Mouse (Mus musculus): Measurements from ENCODE around the gene Usp47. TPM values are rescaled to one million over a fixed set of nuclear protein-coding genes. Genes with fewer than 3 reads are reported as not detected.

Gene Usp47
- polyA plus RNA-seq (2014; fragmentation: Nextera tagmentation; extraction: Ambion mirVana) = 57.9 and 106 TPM in 2 replicates

DNA sequence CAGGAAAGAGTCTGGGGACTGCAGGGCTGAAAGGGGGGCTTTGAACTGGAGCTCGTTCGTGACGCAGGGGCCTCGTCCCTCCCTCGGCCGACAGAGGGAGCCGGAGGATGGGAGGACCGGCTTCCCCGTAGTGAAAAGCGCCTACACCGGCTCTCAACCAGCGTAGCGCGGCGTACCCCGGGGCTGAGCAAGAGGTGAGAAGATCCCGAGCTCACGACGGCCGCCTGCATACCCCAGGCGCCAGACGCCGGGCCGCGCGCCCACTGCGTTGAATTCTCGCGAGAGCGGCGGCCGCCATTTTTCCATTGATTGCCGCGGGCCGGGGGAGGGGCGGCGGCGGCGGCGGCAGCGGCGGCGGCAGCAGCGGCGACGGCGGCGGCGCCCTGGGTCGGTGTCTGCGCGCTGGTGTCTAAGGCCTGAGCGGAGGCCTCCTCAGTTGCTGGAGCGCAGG is at the start of gene Usp47:
TSS of gene Usp47 (plus strand) at position 355 of the 451 bp plus-strand sequence.
- H3K4me3 ChIP-seq (replicated peaks; ENCODE audit: low read depth, low read length) = peak within 1 kb of the TSS; percentile 88
- H3K9me3 ChIP-seq (ENCODE audit: control insufficient read depth, low read length) = no peaks in the 10 kb centered on the region
- ATAC-seq (ENCODE audit: low FRiP score, low TSS enrichment) = peak; percentile 94
- WGBS = under 1% methylated on average over 53 of the region's 54 CpGs
- H3K27me3 ChIP-seq (ENCODE audit: control insufficient read depth, insufficient read depth, low read length) = no peaks in the 10 kb centered on the region
- H3K36me3 ChIP-seq (ENCODE audit: control insufficient read depth, insufficient read depth, low read length) = no peaks in the 10 kb centered on the region
- DNase-seq = peak; percentile 94
- peak within 1 kb of the TSS; percentile 84 for H3K4me2 ChIP-seq (ENCODE audit: low read length)
- peak within 1 kb of the TSS; percentile 98 for H3K27ac ChIP-seq (replicated peaks; ENCODE audit: low read depth, low read length)
- peaks cover 29% of the 10 kb centered on the region for H3K4me1 ChIP-seq (ENCODE audit: control insufficient read depth, insufficient read depth, low read length)
- peak within 1 kb of the TSS; percentile 98 for H3K9ac ChIP-seq (replicated peaks; ENCODE audit: low read length)

DNA sequence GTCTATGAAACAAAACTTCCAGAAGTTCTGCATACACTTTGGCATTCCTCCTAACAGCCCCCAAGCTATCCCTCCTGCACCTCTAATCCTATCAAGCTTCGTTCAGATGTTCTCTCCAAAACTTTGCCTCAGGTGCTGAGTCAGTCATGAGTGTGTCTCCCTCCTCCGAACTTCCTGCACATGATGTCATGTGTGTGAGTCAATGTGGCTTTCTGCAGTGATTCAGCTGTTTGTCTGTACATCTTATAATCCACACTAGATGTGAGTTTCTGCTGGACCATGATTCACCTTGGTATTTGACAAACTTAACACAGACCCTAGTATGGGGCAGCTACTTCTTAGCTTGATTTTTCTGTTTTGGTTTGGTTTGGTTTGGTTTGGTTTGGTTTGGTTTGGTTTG is 46.9 kb upstream of the Usp47 start:
- 83% methylated on average over 2 of the region's 2 CpGs for WGBS
- Histone ChIP-seq H3K4me1 (ENCODE audit: control insufficient read depth, insufficient read depth, low read length) (no peaks in the 10 kb centered on the region), H3K4me3 (replicated peaks; ENCODE audit: low read depth, low read length) (no peak overlapping the region), H3K9me3 (ENCODE audit: control insufficient read depth, low read length) (no peaks in the 10 kb centered on the region), H3K4me2 (ENCODE audit: low read length) (no peak overlapping the region), H3K27me3 (ENCODE audit: control insufficient read depth, insufficient read depth, low read length) (no peaks in the 10 kb centered on the region), H3K27ac (replicated peaks; ENCODE audit: low read depth, low read length) (no peak overlapping the region), H3K9ac (replicated peaks; ENCODE audit: low read length) (no peak overlapping the region), H3K36me3 (ENCODE audit: control insufficient read depth, insufficient read depth, low read length) (no peaks in the 10 kb centered on the region)
- ATAC-seq (ENCODE audit: low FRiP score, low TSS enrichment) (no peak), DNase-seq (no peak)

DNA sequence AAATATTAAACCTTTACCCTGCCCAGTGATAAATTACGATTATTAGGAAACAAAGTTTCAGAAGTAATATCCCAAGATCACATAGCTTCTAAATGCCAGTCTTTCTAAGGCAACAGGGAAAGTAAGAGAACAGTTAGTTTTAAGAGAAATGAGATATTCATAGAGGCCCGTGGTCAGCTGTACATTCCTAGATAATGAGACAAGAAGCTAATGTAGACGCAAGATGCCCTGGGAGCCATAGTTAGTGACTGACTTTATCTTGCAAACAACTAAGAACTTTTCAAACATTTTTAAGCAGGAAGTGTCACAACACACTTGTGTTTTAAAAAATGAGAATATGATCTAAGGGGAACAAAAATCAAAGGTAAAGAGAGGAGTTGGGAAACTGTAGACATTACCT is 45.4 kb upstream of the Usp47 start:
- ATAC-seq (ENCODE audit: low FRiP score, low TSS enrichment) (no peak), DNase-seq (no peak)
- Histone ChIP-seq H3K27ac (replicated peaks; ENCODE audit: low read depth, low read length) (no peak overlapping the region), H3K4me3 (replicated peaks; ENCODE audit: low read depth, low read length) (no peak overlapping the region), H3K27me3 (ENCODE audit: control insufficient read depth, insufficient read depth, low read length) (no peaks in the 10 kb centered on the region), H3K4me1 (ENCODE audit: control insufficient read depth, insufficient read depth, low read length) (no peaks in the 10 kb centered on the region), H3K4me2 (ENCODE audit: low read length) (no peak overlapping the region), H3K9me3 (ENCODE audit: control insufficient read depth, low read length) (no peaks in the 10 kb centered on the region), H3K9ac (replicated peaks; ENCODE audit: low read length) (no peak overlapping the region), H3K36me3 (ENCODE audit: control insufficient read depth, insufficient read depth, low read length) (no peaks in the 10 kb centered on the region)
- 93% methylated on average over 3 of the region's 3 CpGs for WGBS

DNA sequence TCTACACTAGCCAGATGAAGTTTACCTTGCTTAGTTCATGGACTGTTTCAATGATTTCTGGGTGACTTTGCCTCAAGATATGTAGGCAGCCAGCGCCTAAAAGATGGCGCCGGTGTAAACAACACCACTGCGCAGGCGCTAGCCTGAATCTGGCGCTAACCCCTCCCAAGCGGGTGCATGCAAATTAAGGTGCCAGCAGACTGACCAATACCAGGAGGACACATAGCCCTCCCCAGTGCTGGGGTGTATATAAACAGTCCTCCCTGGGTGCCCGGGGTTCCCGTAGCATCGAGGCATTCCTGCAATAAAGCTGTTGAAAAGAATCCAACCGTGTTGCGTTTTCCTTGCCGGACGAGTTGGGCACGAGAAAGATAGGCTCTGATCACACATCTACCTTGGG is 41.0 kb upstream of the Usp47 start:
- H3K9me3 ChIP-seq (ENCODE audit: control insufficient read depth, low read length) = no peaks in the 10 kb centered on the region
- H3K9ac ChIP-seq (replicated peaks; ENCODE audit: low read length) = no peak overlapping the region
- ATAC-seq (ENCODE audit: low FRiP score, low TSS enrichment) (no peak), DNase-seq (no peak)
- no peaks in the 10 kb centered on the region for H3K27me3 ChIP-seq (ENCODE audit: control insufficient read depth, insufficient read depth, low read length)
- no peak overlapping the region for H3K4me2 ChIP-seq (ENCODE audit: low read length)
- H3K36me3 ChIP-seq (ENCODE audit: control insufficient read depth, insufficient read depth, low read length) = no peaks in the 10 kb centered on the region
- H3K4me3 ChIP-seq (replicated peaks; ENCODE audit: low read depth, low read length) = no peak overlapping the region
- WGBS = 95% methylated on average over 15 of the region's 15 CpGs
- no peak overlapping the region for H3K27ac ChIP-seq (replicated peaks; ENCODE audit: low read depth, low read length)
- no peaks in the 10 kb centered on the region for H3K4me1 ChIP-seq (ENCODE audit: control insufficient read depth, insufficient read depth, low read length)

DNA sequence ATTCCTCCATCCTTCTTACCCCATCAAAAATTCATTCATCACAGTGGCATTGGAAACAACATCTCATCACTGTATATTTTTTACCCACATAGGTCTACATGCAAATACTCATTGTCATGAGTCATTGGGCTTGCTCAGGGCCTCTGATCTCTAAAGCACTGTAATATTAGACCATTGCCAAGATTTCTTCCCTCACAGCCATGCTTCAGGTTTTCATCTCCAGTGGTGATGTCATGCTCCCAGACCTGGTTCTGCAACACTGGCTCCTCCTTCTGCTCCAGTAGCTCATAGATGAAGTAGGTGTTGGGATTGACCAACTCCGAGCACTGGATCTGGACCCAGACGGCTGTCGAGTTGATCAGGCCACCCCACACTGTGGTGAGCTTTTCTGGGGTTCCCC is 38.8 kb upstream of the Usp47 start:
- no peaks in the 10 kb centered on the region for H3K9me3 ChIP-seq (ENCODE audit: control insufficient read depth, low read length)
- no peak for ATAC-seq (ENCODE audit: low FRiP score, low TSS enrichment)
- WGBS = 97% methylated on average over 3 of the region's 3 CpGs

DNA sequence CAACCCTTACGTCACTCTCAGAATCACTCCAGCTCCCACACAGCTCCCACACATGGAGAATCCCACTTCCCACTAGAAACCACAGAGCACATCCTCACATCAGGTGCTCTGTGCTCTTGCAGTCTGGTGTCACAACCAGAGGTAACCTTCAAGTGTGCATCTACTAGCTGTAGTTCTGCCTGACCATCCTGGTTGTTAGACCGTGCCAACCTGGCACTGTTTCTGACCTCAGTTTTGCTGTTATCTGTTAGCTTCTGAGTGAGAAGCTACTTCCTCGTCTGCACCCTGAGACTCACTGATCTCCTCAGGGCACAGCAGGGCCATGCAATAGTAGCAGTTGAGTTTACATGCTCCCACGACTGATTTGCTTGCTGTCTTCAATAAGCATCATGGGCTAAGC is 38.0 kb upstream of the Usp47 start:
- WGBS = 87% methylated on average over 4 of the region's 4 CpGs
- Histone ChIP-seq H3K4me1 (ENCODE audit: control insufficient read depth, insufficient read depth, low read length) (no peaks in the 10 kb centered on the region), H3K4me3 (replicated peaks; ENCODE audit: low read depth, low read length) (no peak overlapping the region), H3K4me2 (ENCODE audit: low read length) (no peak overlapping the region), H3K27me3 (ENCODE audit: control insufficient read depth, insufficient read depth, low read length) (no peaks in the 10 kb centered on the region), H3K9ac (replicated peaks; ENCODE audit: low read length) (no peak overlapping the region), H3K27ac (replicated peaks; ENCODE audit: low read depth, low read length) (no peak overlapping the region), H3K36me3 (ENCODE audit: control insufficient read depth, insufficient read depth, low read length) (no peaks in the 10 kb centered on the region), H3K9me3 (ENCODE audit: control insufficient read depth, low read length) (no peaks in the 10 kb centered on the region)
- DNase-seq (no peak), ATAC-seq (ENCODE audit: low FRiP score, low TSS enrichment) (no peak)

More for the DNA sequence above, 38.8 kb upstream of the Usp47 start:
- H3K4me1 ChIP-seq (ENCODE audit: control insufficient read depth, insufficient read depth, low read length) = no peaks in the 10 kb centered on the region
- no peaks in the 10 kb centered on the region for H3K27me3 ChIP-seq (ENCODE audit: control insufficient read depth, insufficient read depth, low read length)
- H3K4me3 ChIP-seq (replicated peaks; ENCODE audit: low read depth, low read length) = no peak overlapping the region
- H3K9ac ChIP-seq (replicated peaks; ENCODE audit: low read length) = no peak overlapping the region
- no peak overlapping the region for H3K27ac ChIP-seq (replicated peaks; ENCODE audit: low read depth, low read length)
- no peak overlapping the region for H3K4me2 ChIP-seq (ENCODE audit: low read length)
- no peak for DNase-seq
- H3K36me3 ChIP-seq (ENCODE audit: control insufficient read depth, insufficient read depth, low read length) = no peaks in the 10 kb centered on the region

DNA sequence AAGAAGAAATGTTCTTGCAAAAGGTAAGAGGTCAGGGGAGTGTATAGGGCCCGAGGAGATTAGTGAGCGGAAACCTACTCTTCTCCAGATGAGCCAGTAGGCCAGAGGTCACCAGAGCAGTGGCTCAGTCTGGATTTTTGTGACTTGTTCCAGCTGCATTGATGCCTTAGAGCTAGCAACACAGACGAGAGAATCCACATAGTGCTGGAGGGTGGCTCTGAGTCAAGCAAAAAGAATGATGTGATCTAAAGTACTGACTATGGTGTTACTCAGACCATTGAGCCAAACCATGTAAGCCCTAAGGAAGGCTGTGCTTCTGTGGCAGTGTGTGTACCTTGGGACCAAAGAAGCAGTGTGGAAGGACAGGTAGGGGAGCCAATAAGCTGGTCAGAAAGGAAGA is 36.4 kb upstream of the Usp47 start:
- Histone ChIP-seq H3K36me3 (ENCODE audit: control insufficient read depth, insufficient read depth, low read length) (no peaks in the 10 kb centered on the region), H3K27ac (replicated peaks; ENCODE audit: low read depth, low read length) (no peak overlapping the region), H3K4me2 (ENCODE audit: low read length) (no peak overlapping the region), H3K4me1 (ENCODE audit: control insufficient read depth, insufficient read depth, low read length) (no peaks in the 10 kb centered on the region), H3K9me3 (ENCODE audit: control insufficient read depth, low read length) (no peaks in the 10 kb centered on the region), H3K4me3 (replicated peaks; ENCODE audit: low read depth, low read length) (no peak overlapping the region), H3K9ac (replicated peaks; ENCODE audit: low read length) (no peak overlapping the region), H3K27me3 (ENCODE audit: control insufficient read depth, insufficient read depth, low read length) (no peaks in the 10 kb centered on the region)
- 88% methylated on average over 3 of the region's 3 CpGs for WGBS
- no peak for ATAC-seq (ENCODE audit: low FRiP score, low TSS enrichment)
- DNase-seq = no peak

DNA sequence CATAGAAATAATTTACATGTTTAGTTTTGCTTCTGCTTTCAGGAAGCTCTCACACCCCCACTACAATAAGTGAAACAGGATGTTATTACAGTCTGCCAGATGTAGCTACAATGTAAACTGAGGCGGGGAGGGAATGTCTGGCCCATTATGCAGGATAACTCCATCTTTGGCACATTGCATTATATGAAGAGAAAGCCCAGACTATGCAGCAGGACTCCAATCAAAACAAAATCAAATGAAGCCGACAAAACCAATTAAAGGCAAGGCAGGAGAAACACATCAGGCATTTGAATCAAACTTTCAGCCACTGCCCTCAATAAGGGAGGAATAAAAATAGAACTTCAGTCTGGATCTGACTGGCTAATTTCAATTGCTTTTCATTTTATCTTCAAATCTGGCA is 25.9 kb upstream of the Usp47 start:
- no peak overlapping the region for H3K9ac ChIP-seq (replicated peaks; ENCODE audit: low read length)
- H3K4me2 ChIP-seq (ENCODE audit: low read length) = no peak overlapping the region
- H3K4me1 ChIP-seq (ENCODE audit: control insufficient read depth, insufficient read depth, low read length) = no peaks in the 10 kb centered on the region
- H3K36me3 ChIP-seq (ENCODE audit: control insufficient read depth, insufficient read depth, low read length) = no peaks in the 10 kb centered on the region
- 77% methylated on average over 2 of the region's 2 CpGs for WGBS
- no peaks in the 10 kb centered on the region for H3K9me3 ChIP-seq (ENCODE audit: control insufficient read depth, low read length)
- DNase-seq (no peak), ATAC-seq (ENCODE audit: low FRiP score, low TSS enrichment) (no peak)
- H3K27me3 ChIP-seq (ENCODE audit: control insufficient read depth, insufficient read depth, low read length) = no peaks in the 10 kb centered on the region
- H3K4me3 ChIP-seq (replicated peaks; ENCODE audit: low read depth, low read length) = no peak overlapping the region
- no peak overlapping the region for H3K27ac ChIP-seq (replicated peaks; ENCODE audit: low read depth, low read length)

DNA sequence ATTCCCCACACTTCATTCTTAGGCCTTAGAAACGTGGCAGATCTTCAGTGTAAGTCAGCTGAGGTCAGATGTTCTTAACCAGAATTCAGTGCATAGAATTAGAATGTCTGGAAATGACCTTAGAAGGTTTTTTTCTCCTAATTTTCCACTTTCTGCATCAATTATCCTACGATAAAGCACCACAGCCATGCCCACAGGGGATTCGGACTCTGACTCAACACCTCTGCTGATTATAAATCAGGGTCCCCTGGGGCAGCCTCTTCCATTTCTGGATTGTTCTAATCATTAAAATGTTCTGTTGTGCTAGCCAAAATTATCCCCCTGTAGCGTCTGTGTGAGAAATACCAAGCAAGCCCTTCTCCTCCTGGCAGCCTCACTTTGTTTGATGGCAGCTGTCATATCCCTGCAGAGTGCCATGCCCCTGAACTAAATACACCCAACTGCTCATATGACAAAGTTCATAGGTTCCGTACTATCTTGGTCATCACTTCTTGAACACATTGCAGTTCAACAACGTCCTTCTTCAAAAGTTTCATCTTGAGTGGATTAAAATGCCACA is 24.8 kb upstream of the Usp47 start:
- H3K9me3 ChIP-seq (ENCODE audit: control insufficient read depth, low read length) = no peaks in the 10 kb centered on the region
- DNase-seq = no peak
- WGBS = 60% methylated on average over 6 of the region's 6 CpGs

More for the DNA sequence above, 24.8 kb upstream of the Usp47 start:
- no peak overlapping the region for H3K4me2 ChIP-seq (ENCODE audit: low read length)
- H3K27ac ChIP-seq (replicated peaks; ENCODE audit: low read depth, low read length) = no peak overlapping the region
- no peaks in the 10 kb centered on the region for H3K36me3 ChIP-seq (ENCODE audit: control insufficient read depth, insufficient read depth, low read length)
- no peaks in the 10 kb centered on the region for H3K4me1 ChIP-seq (ENCODE audit: control insufficient read depth, insufficient read depth, low read length)
- no peak overlapping the region for H3K9ac ChIP-seq (replicated peaks; ENCODE audit: low read length)
- H3K4me3 ChIP-seq (replicated peaks; ENCODE audit: low read depth, low read length) = no peak overlapping the region
- no peaks in the 10 kb centered on the region for H3K27me3 ChIP-seq (ENCODE audit: control insufficient read depth, insufficient read depth, low read length)
- no peak for ATAC-seq (ENCODE audit: low FRiP score, low TSS enrichment)

Data from midbrain, embryonic 14.5 days (tissue).